Mouse (Mus musculus) hindbrain, postnatal 0 days (tissue): ENCODE measurements around the gene Lrch1. TPM values are rescaled to one million over a fixed set of nuclear protein-coding genes. Genes with fewer than 3 reads are reported as not detected.

Source experiments
- ATAC-seq: fragments of 200-750 bp; cut with Nextera tagmentation; 2 replicates; pipeline ENCODE4 v1.8.0; 2017; ENCODE audit warnings: mild to moderate bottlenecking, moderate TSS enrichment, moderate library complexity
- DNase-seq: peaks from one replicate; pipeline ENCODE4 v3.0.0-alpha.2; 2015; ENCODE audit warnings: low spot score
- H3K27ac ChIP-seq: fragments of 300-500 bp; sonication (generic); 2 replicates; pipeline ENCODE4 v1.5.1; 2014; ENCODE audit warnings: mild to moderate bottlenecking
- H3K27me3 ChIP-seq: fragments of 300-500 bp; sonication (generic); 2 replicates; pipeline ENCODE4 v1.6.1; 2014; ENCODE audit warnings: low read length, mixed read lengths; ENCODE audit not compliant: insufficient read depth
- H3K36me3 ChIP-seq: fragments of 300-500 bp; sonication (generic); 2 replicates; pipeline ENCODE4 v1.6.1; 2014; ENCODE audit warnings: low read length, mixed read lengths; ENCODE audit not compliant: insufficient read depth
- H3K4me1 ChIP-seq: fragments of 300-500 bp; sonication (generic); 2 replicates; pipeline ENCODE4 v1.6.1; 2014; ENCODE audit warnings: antibody characterized with exemption, low read length, mixed read lengths; ENCODE audit not compliant: insufficient read depth
- H3K4me2 ChIP-seq: fragments of 300-500 bp; sonication (generic); 2 replicates; pipeline ENCODE4 v1.6.1; 2014; ENCODE audit warnings: low read depth, mild to moderate bottlenecking, low read length, moderate library complexity, mixed read lengths
- H3K4me3 ChIP-seq: fragments of 300-500 bp; sonication (generic); 2 replicates; pipeline ENCODE4 v1.5.1; 2014; ENCODE audit warnings: low read length
- H3K9ac ChIP-seq: fragments of 300-500 bp; sonication (generic); replicated peaks from 2 replicates; pipeline ENCODE4 v1.6.1; 2014; ENCODE audit warnings: mild to moderate bottlenecking, low read length, moderate library complexity, mixed read lengths
- H3K9me3 ChIP-seq: fragments of 300-500 bp; sonication (generic); 2 replicates; pipeline ENCODE4 v1.6.1; 2016; ENCODE audit warnings: low read length, mixed read lengths
- CTCF ChIP-seq: IDR thresholded peaks from 2 replicates; pipeline ENCODE4 v1.5.1; 2016; ENCODE audit warnings: antibody characterized with exemption, control low read depth, low read depth
- WGBS: fragments of 180-500 bp; shearing (Covaris S2); extraction: QIAGEN DNeasy Blood & Tissue Kit; methylation state at CpG from one replicate; pipeline ENCODE4 v1.1.7; 2014; 5-methylcytosine and 5-hydroxymethylcytosine counted together
- polyA plus RNA-seq: library from polyadenylated mRNA; unstranded; fragments of >200 nt; fragmentation: Nextera tagmentation; extraction: Ambion mirVana; gene quantifications from 2 replicates; pipeline ENCODE4 v1.2.1, GENCODE M21; 2015
- total RNA-seq: library from RNA; depleted of rRNA; stranded (reverse); fragments of >200 nt; gene quantifications from 2 replicates; pipeline ENCODE4 v1.2.3, GENCODE M21; 2014

Lrch1 gene
- total and polyA plus RNA-seq, 2 experiments from 2014 or later = 17.3 to 22.3 TPM

DNA sequence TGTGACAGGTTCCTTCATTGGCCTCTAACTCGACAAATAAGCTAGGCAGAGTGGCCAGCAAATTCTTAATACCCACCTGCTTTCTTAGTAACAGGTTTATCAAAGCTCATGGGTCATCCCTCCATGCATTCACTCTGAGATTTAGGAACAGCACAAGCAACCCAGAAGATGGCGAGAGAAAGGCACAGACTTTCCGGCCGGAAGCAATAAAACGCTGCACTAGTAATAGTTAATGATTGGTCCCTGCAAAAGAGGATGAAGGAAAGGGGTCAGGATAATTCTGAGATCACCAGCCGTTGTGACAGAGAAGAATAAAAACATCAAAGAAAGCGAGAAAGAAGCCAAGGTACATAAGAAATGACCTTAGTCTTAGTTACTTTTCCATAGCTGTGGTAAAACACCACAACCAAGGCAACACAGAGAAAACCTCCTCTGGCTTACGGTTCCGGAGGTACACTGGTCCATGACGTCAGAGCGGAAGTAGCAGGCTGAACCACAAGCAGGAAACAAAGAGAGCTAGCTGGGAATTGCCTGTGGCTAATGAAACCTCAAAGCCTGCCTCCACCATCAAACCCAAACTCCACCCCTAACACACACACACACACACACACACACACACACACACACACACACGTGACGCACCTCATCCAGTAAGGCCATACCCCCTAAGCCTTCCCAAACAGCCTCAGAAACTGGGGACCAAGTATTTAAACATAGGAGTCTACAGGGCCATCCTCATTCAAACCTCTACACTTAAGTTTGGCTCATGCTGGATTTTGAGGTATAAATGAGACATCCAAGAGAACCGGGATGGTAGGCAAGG is 100.2 kb downstream of the Lrch1 start:
- H3K36me3 ChIP-seq = no peaks in the 10 kb centered on the region
- H3K9ac ChIP-seq = no peak overlapping the region
- H3K4me1 ChIP-seq = peaks cover 4% of the 10 kb centered on the region; the same call in 1 of the 2 replicates
- H3K4me3 ChIP-seq = no peak overlapping the region
- DNase-seq (no peak), ATAC-seq (no peak)
- no peaks in the 10 kb centered on the region for H3K9me3 ChIP-seq
- no peak overlapping the region for H3K4me2 ChIP-seq
- no peaks in the 10 kb centered on the region for H3K27me3 ChIP-seq
- WGBS = 77% methylated on average over 14 of the region's 14 CpGs
- TF ChIP-seq CTCF = no peak
- no peak overlapping the region for H3K27ac ChIP-seq

DNA sequence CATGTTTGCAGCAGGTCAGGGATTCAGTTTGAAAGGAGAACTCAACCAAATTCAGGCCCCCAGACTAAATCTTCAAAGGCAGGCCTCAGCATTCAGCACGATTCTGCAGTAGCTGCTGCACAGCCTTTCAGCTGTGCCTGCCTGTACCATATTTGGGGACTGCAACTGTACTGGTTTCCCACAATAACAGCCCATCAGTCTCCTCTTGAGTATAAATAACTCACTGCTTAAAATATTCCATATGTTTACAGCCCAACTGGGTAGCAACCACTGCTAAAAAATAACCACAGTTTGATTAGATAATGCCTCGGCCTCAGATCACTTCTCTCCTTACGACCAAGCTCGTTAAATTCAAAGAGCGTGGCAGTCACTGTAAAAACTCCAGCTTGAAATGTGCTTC is 101.0 kb downstream of the Lrch1 start:
- H3K9me3 ChIP-seq = no peaks in the 10 kb centered on the region
- no peaks in the 10 kb centered on the region for H3K27me3 ChIP-seq
- no peak overlapping the region for H3K4me3 ChIP-seq
- ATAC-seq (no peak), DNase-seq (no peak)
- no peak overlapping the region for H3K27ac ChIP-seq
- 52% methylated on average over 5 of the region's 5 CpGs for WGBS
- no peak overlapping the region for H3K9ac ChIP-seq
- peaks cover 4% of the 10 kb centered on the region; the same call in 1 of the 2 replicates for H3K4me1 ChIP-seq
- no peak for TF ChIP-seq CTCF
- no peak overlapping the region for H3K4me2 ChIP-seq
- H3K36me3 ChIP-seq = no peaks in the 10 kb centered on the region

GRCm38 (mm10) chr14:74845661-74846274 is 101.9 kb downstream of the Lrch1 start:
- H3K27ac ChIP-seq = no peak overlapping the region; the same call in 1 of the 2 replicates
- WGBS = 26% methylated on average over 2 of the region's 2 CpGs
- no peaks in the 10 kb centered on the region for H3K36me3 ChIP-seq
- no peak overlapping the region for H3K4me3 ChIP-seq
- ATAC-seq (no peak), DNase-seq (no peak)
- no peak for TF ChIP-seq CTCF
- peaks cover 4% of the 10 kb centered on the region; the same call in 1 of the 2 replicates for H3K4me1 ChIP-seq
- no peak overlapping the region for H3K4me2 ChIP-seq
- no peaks in the 10 kb centered on the region for H3K27me3 ChIP-seq
- H3K9ac ChIP-seq = 0 out of 2 replicates have a peak overlapping the region, but pooled peaks have one; percentile 5
- no peaks in the 10 kb centered on the region for H3K9me3 ChIP-seq

DNA sequence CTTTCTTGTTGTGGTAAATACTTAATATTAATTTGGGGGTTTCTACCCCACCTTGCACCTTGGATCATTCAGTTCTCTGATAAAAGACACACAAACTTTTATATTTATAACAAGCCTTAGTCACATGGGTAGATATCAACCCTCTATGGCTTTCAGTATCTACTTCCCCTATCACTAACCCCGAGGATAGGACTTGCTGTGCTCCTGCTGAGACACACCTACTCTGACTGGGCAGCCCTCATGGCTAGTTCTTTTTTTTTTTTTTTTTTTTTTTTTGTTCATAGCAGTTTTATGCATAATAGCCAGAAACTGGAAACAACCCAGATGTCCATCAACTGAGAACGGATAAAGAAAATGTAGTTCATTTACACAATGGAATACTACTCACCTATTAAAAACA is 106.0 kb downstream of the Lrch1 start:
- ATAC-seq (no peak), DNase-seq (no peak)
- TF ChIP-seq CTCF = no peak
- Histone ChIP-seq H3K4me3 (no peak overlapping the region), H3K27ac (no peak overlapping the region), H3K9me3 (no peaks in the 10 kb centered on the region), H3K27me3 (no peaks in the 10 kb centered on the region), H3K9ac (no peak overlapping the region), H3K4me2 (no peak overlapping the region), H3K36me3 (no peaks in the 10 kb centered on the region), H3K4me1 (peaks cover 8% of the 10 kb centered on the region)
- 71% methylated on average over 2 of the region's 2 CpGs for WGBS

- DNase-seq = no peak
- no peak for TF ChIP-seq CTCF
- WGBS = 73% methylated on average over 3 of the region's 3 CpGs
- Histone ChIP-seq H3K4me1 (peaks cover 8% of the 10 kb centered on the region), H3K27ac (no peak overlapping the region), H3K9me3 (no peaks in the 10 kb centered on the region), H3K4me2 (no peak overlapping the region), H3K27me3 (no peaks in the 10 kb centered on the region), H3K9ac (no peak overlapping the region), H3K36me3 (no peaks in the 10 kb centered on the region), H3K4me3 (no peak overlapping the region)
- no peak for ATAC-seq
These were observed 106.4 kb downstream of the Lrch1 start for GRCm38 (mm10) chr14:74841297-74841696.

DNA sequence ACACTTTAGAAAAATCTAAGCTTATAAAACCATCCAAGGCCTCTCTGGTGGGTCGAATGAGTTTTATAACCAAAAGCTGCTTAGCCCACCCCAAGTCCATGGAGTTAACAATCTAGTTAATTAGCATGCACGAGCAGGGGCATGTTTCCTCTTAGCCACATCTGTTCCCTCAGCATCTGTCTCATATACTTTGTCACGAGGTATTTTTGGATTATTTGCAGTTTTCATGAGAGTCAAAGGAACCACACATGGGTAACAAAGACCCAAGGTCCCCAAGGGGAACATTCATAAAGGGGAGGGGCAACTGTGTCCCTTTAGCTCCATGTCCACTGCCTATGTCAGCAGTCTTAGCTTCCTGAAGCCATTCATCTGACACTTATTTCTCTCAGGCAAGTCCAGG is 106.9 kb downstream of the Lrch1 start:
- Histone ChIP-seq H3K36me3 (no peaks in the 10 kb centered on the region), H3K27ac (no peak overlapping the region), H3K4me2 (no peak overlapping the region), H3K9ac (no peak overlapping the region), H3K9me3 (no peaks in the 10 kb centered on the region), H3K4me3 (no peak overlapping the region), H3K27me3 (no peaks in the 10 kb centered on the region), H3K4me1 (peaks cover 8% of the 10 kb centered on the region)
- no peak for TF ChIP-seq CTCF
- WGBS = 60% methylated on average over 3 of the region's 3 CpGs
- DNase-seq = no peak
- ATAC-seq = no peak

DNA sequence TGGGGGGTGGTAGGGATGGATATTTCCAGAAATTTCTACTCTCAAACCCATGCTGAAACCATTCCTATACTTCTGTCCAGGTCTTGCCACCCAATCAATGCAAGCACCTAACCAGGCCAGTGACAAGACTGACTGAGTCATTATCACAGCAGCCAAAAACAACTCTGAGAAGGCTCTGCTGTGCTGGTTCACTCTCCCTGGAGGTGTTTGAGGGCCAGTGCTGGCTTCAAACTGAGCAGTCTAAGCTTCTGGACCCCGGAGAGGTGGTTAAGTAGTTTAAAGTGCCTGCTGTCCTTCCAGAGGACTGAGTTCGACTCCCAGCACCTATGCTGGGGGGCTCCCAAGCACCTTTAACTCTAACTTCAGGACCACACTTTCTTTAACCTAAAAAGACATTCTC is 107.3 kb downstream of the Lrch1 start:
- no peak overlapping the region for H3K27ac ChIP-seq
- ATAC-seq = no peak

More for the DNA sequence above, 107.3 kb downstream of the Lrch1 start:
- Histone ChIP-seq H3K9me3 (no peaks in the 10 kb centered on the region), H3K4me2 (no peak overlapping the region), H3K27me3 (no peaks in the 10 kb centered on the region), H3K4me1 (peaks cover 3% of the 10 kb centered on the region), H3K36me3 (no peaks in the 10 kb centered on the region), H3K4me3 (no peak overlapping the region), H3K9ac (no peak overlapping the region)
- WGBS = 76% methylated on average over 2 of the region's 2 CpGs
- no peak for TF ChIP-seq CTCF
- DNase-seq = no peak
